Mouse (Mus musculus) erythroblast, embryonic 14.5 days (primary cell): ENCODE measurements around the gene Man1c1.

Experiments
- GATA1 ChIP-seq: IDR thresholded peaks from 2 replicates; pipeline ENCODE4 v1.6.1; 2012; ENCODE audit warnings: low read length, inconsistent platforms, mixed read lengths
- TAL1 ChIP-seq: IDR thresholded peaks from 3 replicates; pipeline ENCODE4 v1.6.1; 2012; ENCODE audit warnings: low read length, inconsistent platforms, mixed read lengths

- TF ChIP-seq GATA1 (no peak), TAL1 (0 out of 3 replicates have a peak, but pooled peaks have one; percentile 19)
Observed at GRCm38 (mm10) chr4:134682423-134682822, 21.7 kb downstream of the Man1c1 start.
